Mouse (Mus musculus): ENCODE measurements around the gene Serpine2. TPM values are rescaled to one million over a fixed set of nuclear protein-coding genes. Genes with fewer than 3 reads are reported as not detected.

The Serpine2 gene
- polyA plus RNA-seq, 1 experiment from 2014 or later = 9.4 TPM

DNA sequence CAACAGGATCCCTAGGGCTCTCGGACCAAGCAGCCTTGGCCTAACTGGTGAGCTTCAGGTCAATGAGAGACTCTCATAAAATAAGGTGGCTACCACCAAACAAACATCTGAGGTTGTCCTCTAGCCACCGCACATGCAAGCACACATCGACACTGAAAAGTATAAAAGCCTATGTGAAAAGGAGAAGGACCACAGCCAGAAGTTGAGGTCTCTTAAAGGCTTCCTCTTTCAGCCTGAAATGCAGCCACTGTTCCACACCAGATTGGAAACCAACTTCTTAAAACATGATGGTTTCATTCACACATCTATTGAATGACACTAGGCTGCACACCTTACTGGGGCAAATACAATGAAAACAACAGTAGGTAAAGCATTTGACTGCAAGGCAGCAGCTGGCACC is 7.5 kb downstream of the Serpine2 start:
- 53% methylated on average over 3 of the region's 3 CpGs for WGBS (ENCODE audit: insufficient replicate concordance)
- TF ChIP-seq CTCF (IDR thresholded peaks at IDR 0.05; ENCODE audit: low read depth) (no peak), EP300 (IDR thresholded peaks at IDR 0.05; ENCODE audit: low read depth) (no peak)
- H3K9me3 ChIP-seq (ENCODE audit: low read length) = no peaks in the 10 kb centered on the region

DNA sequence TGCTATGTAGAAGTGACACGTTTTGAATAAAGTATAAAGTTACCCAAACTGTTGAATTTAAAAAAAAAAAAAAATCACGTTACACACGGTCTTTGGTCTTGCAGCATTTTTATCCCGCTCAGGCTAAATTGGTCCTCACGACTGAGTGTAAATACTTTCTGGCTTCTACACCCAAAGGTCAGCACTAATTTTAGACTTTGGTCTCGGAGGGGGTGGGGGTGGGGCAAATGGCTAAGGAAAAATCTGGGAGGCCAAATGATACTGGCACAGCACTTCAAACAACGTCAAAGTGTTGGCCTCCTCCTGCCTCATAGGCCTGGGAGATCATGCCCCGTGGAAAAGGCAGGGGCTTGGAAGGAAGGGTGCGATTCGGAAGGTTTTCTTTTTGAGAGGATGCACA is 10.6 kb downstream of the Serpine2 start:
- ATAC-seq (no peak), DNase-seq (no peak)
- H3K9ac ChIP-seq (replicated peaks) = no peak overlapping the region
- H3K36me3 ChIP-seq (replicated peaks; ENCODE audit: insufficient read depth, low read length) = no peaks in the 10 kb centered on the region
- H3K4me3 ChIP-seq (ENCODE audit: low read depth, low read length) = no peak overlapping the region
- peaks cover 2% of the 10 kb centered on the region; the same call in 1 of the 2 replicates for H3K4me1 ChIP-seq (ENCODE audit: insufficient read depth)
- no peak overlapping the region for H3K4me2 ChIP-seq (ENCODE audit: low read depth, low read length)
- WGBS (ENCODE audit: insufficient replicate concordance) = 54% methylated on average over 10 of the region's 10 CpGs
- TF ChIP-seq EP300 (IDR thresholded peaks at IDR 0.05; ENCODE audit: low read depth) (no peak), CTCF (IDR thresholded peaks at IDR 0.05; ENCODE audit: low read depth) (no peak)
- no peaks in the 10 kb centered on the region for H3K27me3 ChIP-seq (ENCODE audit: insufficient read depth, low read length)
- no peak overlapping the region for H3K27ac ChIP-seq (ENCODE audit: low read depth)
- no peaks in the 10 kb centered on the region for H3K9me3 ChIP-seq (ENCODE audit: low read length)

More for the DNA sequence above, 7.5 kb downstream of the Serpine2 start:
- DNase-seq = no peak
- H3K27me3 ChIP-seq (ENCODE audit: insufficient read depth, low read length) = peaks cover 7% of the 10 kb centered on the region
- no peak overlapping the region for H3K4me2 ChIP-seq (ENCODE audit: low read depth, low read length)
- H3K9ac ChIP-seq (replicated peaks) = no peak overlapping the region
- no peak for ATAC-seq
- H3K27ac ChIP-seq (ENCODE audit: low read depth) = no peak overlapping the region
- H3K36me3 ChIP-seq (replicated peaks; ENCODE audit: insufficient read depth, low read length) = no peaks in the 10 kb centered on the region
- no peak overlapping the region for H3K4me3 ChIP-seq (ENCODE audit: low read depth, low read length)
- peaks cover 2% of the 10 kb centered on the region; the same call in 1 of the 2 replicates for H3K4me1 ChIP-seq (ENCODE audit: insufficient read depth)

DNA sequence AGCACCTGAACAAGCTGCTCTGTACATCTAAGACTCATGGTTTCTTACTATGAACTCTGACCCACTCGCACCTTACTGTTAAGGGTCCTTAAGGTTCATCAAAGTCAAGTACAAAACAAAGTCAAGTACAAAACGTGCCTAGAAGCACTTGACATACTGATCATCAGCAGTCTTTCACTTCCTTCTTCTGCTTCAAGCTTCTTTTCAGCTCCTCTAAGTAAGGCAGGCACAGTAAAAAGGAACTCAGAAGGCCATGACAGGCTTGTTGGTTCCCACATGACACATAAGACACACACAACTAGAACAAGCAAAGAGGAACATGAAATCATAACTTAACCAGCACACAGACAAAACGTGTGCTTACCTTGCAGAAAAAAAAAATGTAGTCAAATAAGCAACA is 12.3 kb downstream of the Serpine2 start:
- peak; percentile 43; the same call in 1 of the 2 replicates for ATAC-seq
- 41% methylated on average over 3 of the region's 3 CpGs for WGBS (ENCODE audit: insufficient replicate concordance)
- TF ChIP-seq EP300 (IDR thresholded peaks at IDR 0.05; ENCODE audit: low read depth) = no peak
- no peak for TF ChIP-seq CTCF (IDR thresholded peaks at IDR 0.05; ENCODE audit: low read depth)
- H3K27me3 ChIP-seq (ENCODE audit: insufficient read depth, low read length) = no peaks in the 10 kb centered on the region
- no peaks in the 10 kb centered on the region for H3K9me3 ChIP-seq (ENCODE audit: low read length)
- H3K4me2 ChIP-seq (ENCODE audit: low read depth, low read length) = no peak overlapping the region
- H3K36me3 ChIP-seq (replicated peaks; ENCODE audit: insufficient read depth, low read length) = no peaks in the 10 kb centered on the region
- no peak for DNase-seq
- no peak overlapping the region for H3K4me3 ChIP-seq (ENCODE audit: low read depth, low read length)
- H3K9ac ChIP-seq (replicated peaks) = no peak overlapping the region
- H3K27ac ChIP-seq (ENCODE audit: low read depth) = no peak overlapping the region
- H3K4me1 ChIP-seq (ENCODE audit: insufficient read depth) = peaks cover 2% of the 10 kb centered on the region; the same call in 1 of the 2 replicates

DNA sequence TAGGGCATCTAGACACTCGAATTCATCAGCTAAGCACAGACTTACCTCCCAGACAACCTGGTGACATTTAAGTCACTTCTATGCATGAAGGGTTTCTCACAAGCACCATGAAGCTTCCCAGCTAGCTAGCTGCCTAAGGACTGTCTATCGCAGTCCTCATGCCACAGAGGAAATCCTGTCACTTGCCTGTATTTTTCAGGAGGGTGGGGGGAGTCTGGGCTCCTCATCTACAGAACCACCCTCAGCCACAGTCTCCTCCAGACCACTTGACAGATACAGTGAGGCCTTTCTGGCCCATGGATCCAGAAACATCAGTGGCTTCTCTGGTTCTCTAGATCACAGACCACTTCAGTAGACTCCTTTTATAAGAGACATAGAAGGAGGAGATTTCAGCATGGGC is 14.1 kb downstream of the Serpine2 start:
- ATAC-seq (no peak), DNase-seq (no peak)
- peaks cover 2% of the 10 kb centered on the region; the same call in 1 of the 2 replicates for H3K4me1 ChIP-seq (ENCODE audit: insufficient read depth)
- H3K9me3 ChIP-seq (ENCODE audit: low read length) = no peaks in the 10 kb centered on the region
- TF ChIP-seq EP300 (IDR thresholded peaks at IDR 0.05; ENCODE audit: low read depth) = no peak
- no peak for TF ChIP-seq CTCF (IDR thresholded peaks at IDR 0.05; ENCODE audit: low read depth)
- no peak overlapping the region for H3K4me3 ChIP-seq (ENCODE audit: low read depth, low read length)
- H3K36me3 ChIP-seq (replicated peaks; ENCODE audit: insufficient read depth, low read length) = no peaks in the 10 kb centered on the region
- no peak overlapping the region for H3K9ac ChIP-seq (replicated peaks)
- H3K4me2 ChIP-seq (ENCODE audit: low read depth, low read length) = no peak overlapping the region
- WGBS (ENCODE audit: insufficient replicate concordance) = 59% methylated on average over 2 of the region's 2 CpGs
- no peaks in the 10 kb centered on the region for H3K27me3 ChIP-seq (ENCODE audit: insufficient read depth, low read length)
- H3K27ac ChIP-seq (ENCODE audit: low read depth) = no peak overlapping the region

DNA sequence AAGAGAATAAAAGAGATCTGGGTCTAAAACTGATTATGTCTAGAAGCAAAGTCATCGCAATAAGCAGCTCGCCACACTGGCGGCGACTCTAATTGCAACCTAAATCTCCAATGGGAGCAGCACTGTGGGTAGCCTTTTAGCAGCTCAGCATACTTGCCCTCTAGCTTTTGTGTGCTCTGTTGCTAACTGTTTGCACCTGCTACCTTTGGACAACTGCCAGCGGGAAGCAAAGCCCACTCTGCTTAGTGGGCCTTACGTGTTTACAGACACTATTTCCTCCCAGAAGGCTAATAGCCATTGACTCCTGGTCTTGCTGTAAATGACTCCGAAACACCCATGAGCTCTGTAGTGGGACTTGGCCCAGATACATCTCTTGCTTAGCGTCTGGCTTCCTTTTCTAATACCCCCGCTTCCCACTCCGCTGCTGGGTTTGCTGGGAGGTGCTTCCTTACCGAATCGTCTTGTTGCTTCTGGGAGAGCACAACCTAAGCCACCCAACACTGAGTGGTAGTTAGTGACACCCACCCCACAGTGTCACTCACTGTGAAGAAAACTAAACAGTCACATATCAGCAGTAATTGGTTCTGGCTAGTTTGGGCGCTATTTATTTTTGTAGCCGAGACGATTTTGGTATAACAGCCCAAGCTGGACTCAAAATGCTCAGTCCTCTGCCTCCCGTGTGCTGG is 28.1 kb downstream of the Serpine2 start:
- no peak for DNase-seq
- ATAC-seq = no peak
- TF ChIP-seq CTCF (IDR thresholded peaks at IDR 0.05; ENCODE audit: low read depth) (no peak), EP300 (IDR thresholded peaks at IDR 0.05; ENCODE audit: low read depth) (no peak)

DNA sequence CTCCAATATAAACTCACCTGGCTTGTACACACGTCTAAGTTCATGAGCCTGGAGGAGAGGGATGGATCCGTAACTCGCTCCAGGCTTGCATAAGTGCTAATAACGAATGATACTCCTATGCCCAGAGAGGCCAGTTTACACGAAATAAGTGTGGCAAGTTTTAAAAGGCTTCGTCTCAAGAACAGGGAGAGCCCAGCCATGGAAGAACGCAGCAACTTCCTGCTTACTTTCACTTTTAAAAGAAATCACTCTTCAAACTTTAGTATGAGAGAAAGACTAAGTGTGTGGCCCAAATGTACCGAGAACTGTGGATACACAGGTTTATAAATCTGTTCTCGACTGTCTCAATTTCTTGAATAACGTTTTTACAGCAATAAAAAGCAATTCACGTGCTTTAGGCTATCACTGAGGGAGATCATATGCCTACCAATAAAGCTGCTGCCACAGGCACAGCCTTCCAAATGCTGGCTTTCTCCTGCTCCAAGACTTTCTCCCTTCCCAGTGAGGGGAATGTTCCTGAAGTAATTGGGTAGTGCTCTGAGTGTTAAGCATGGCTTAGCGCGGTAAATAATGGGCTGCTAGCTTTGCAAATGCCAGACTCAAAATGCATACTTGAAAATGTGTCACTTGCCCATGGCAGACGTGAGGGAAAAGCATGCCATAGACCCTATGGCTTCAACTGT is 36.9 kb downstream of the Serpine2 start:
- Histone ChIP-seq H3K9me3 (ENCODE audit: low read length) (no peaks in the 10 kb centered on the region), H3K4me3 (ENCODE audit: low read depth, low read length) (no peak overlapping the region), H3K4me1 (ENCODE audit: insufficient read depth) (no peaks in the 10 kb centered on the region), H3K9ac (replicated peaks) (no peak overlapping the region), H3K27ac (ENCODE audit: low read depth) (no peak overlapping the region), H3K36me3 (replicated peaks; ENCODE audit: insufficient read depth, low read length) (no peaks in the 10 kb centered on the region), H3K27me3 (ENCODE audit: insufficient read depth, low read length) (no peaks in the 10 kb centered on the region), H3K4me2 (ENCODE audit: low read depth, low read length) (peak overlapping the region; percentile 0; the same call in 1 of the 2 replicates)
- no peak for TF ChIP-seq CTCF (IDR thresholded peaks at IDR 0.05; ENCODE audit: low read depth)
- no peak for TF ChIP-seq EP300 (IDR thresholded peaks at IDR 0.05; ENCODE audit: low read depth)
- 66% methylated on average over 14 of the region's 14 CpGs for WGBS (ENCODE audit: insufficient replicate concordance)
- ATAC-seq (no peak), DNase-seq (no peak)

More for the DNA sequence above, 28.1 kb downstream of the Serpine2 start:
- H3K4me2 ChIP-seq (ENCODE audit: low read depth, low read length) = no peak overlapping the region
- 82% methylated on average over 16 of the region's 16 CpGs for WGBS (ENCODE audit: insufficient replicate concordance)
- H3K9me3 ChIP-seq (ENCODE audit: low read length) = no peaks in the 10 kb centered on the region
- H3K4me1 ChIP-seq (ENCODE audit: insufficient read depth) = no peaks in the 10 kb centered on the region
- no peaks in the 10 kb centered on the region for H3K36me3 ChIP-seq (replicated peaks; ENCODE audit: insufficient read depth, low read length)
- H3K27me3 ChIP-seq (ENCODE audit: insufficient read depth, low read length) = no peaks in the 10 kb centered on the region
- H3K9ac ChIP-seq (replicated peaks) = no peak overlapping the region
- no peak overlapping the region for H3K27ac ChIP-seq (ENCODE audit: low read depth)
- no peak overlapping the region for H3K4me3 ChIP-seq (ENCODE audit: low read depth, low read length)
